Mouse (Mus musculus) frontal cortex, postnatal 36 days (tissue): Measurements from ENCODE around the gene Fgfr2.

Experiments
- DNase-seq, 2 experiments: peaks; one replicate each; pipeline ENCODE4 v3.0.0; 2022; ENCODE audit warnings: low spot score in 2 of 2

Fgfr2 gene

GRCm38 (mm10) chr7:130823992-130824391 is 2299.2 kb downstream of the Fgfr2 start:
- no peak for DNase-seq

GRCm38 (mm10) chr7:130819624-130820023 is 2303.5 kb downstream of the Fgfr2 start:
- peak in 1 of 2 experiments; percentile 36 for DNase-seq

DNA sequence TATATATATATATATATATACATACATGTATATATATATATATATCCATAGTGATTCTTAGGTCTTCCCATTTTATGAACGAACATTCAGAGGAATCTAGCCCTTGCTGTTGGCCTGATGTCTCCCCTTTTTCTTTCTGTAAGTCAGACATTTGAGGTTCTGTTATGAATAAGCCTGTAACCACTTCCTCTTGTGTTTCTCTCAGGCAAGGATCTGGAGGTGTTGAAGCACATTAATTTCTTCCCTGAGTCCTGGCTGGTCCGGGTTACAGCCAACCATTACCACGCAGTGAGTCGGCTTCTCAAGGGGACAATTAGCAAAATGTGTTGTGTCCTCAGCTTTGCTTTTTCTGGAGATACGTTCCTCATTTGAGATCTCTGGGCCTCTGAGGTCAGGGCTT is 2304.3 kb downstream of the Fgfr2 start:
- no peak for DNase-seq

DNA sequence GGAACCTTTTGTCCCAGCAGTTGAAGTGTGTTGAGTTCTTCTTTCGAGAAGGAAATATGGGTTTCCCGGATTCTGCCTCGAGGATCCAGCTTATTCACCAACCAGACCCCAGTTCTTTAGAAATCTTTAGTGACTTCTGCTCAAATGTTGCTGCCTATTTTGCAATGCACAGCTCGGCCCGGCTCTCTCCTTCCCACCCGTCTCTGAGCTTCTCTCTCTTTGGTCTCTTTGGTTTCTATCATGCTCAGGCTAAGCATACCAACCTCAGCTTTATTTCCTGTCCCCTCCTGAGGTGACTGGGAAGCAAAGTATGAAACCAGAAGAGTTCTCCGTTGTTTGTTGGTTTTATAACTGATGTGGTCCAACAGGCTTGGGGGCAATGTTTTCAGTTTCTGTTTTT is 2306.9 kb downstream of the Fgfr2 start:
- no peak for DNase-seq

- DNase-seq: peak; percentile 51 to 67
These were observed 2307.5 kb downstream of the Fgfr2 start for GRCm38 (mm10) chr7:130815601-130816000.

- no peak for DNase-seq
These were observed 2310.7 kb downstream of the Fgfr2 start for GRCm38 (mm10) chr7:130812407-130812806.

DNA sequence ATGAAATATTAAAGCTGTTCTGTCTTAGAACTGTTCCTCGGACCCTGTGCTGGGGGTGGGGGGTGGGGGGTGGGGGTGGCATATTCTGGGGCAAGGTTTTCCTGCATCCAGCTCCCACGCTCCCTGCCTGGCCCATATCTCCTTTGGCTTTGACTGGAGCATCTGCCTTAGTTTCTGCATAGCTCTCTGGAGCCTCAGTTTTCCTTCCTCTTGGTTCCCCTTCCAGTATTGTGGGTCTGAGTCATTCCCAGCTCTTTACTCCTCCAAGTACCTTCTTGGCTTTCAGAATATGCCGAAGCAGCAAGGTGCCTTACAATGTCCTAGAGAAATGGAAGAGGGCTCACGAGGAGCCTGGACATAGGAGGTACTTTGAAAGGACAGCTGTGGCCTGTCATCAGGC is 2312.9 kb downstream of the Fgfr2 start:
- DNase-seq: no peak

DNA sequence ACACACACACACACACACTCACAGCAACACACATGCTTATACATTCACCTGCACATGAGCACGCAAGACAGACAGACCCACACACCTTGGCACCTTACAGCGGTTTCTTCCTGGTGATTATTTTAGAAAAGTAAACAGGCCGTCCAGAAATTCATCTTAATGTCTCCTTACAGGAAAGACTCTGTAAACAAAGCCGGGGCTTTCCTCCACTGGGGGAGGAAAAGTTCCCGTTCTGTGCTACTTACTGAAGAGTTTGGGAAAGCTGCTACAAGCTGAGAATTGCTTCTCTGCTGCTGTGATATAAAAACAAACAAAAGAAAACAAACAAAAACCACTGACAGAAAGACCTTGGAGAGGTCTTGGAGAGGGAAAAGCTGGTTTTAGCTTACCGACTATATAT is 2314.5 kb downstream of the Fgfr2 start:
- no peak for DNase-seq

GRCm38 (mm10) chr7:130807749-130808148 is 2315.4 kb downstream of the Fgfr2 start:
- DNase-seq: peak; percentile 67 to 73

GRCm38 (mm10) chr7:130804991-130805390 is 2318.2 kb downstream of the Fgfr2 start:
- no peak for DNase-seq

- DNase-seq: no peak
These were observed 2319.8 kb downstream of the Fgfr2 start for GRCm38 (mm10) chr7:130803251-130803825.

- no peak for DNase-seq
These were observed 2321.3 kb downstream of the Fgfr2 start for GRCm38 (mm10) chr7:130801811-130802210.

DNA sequence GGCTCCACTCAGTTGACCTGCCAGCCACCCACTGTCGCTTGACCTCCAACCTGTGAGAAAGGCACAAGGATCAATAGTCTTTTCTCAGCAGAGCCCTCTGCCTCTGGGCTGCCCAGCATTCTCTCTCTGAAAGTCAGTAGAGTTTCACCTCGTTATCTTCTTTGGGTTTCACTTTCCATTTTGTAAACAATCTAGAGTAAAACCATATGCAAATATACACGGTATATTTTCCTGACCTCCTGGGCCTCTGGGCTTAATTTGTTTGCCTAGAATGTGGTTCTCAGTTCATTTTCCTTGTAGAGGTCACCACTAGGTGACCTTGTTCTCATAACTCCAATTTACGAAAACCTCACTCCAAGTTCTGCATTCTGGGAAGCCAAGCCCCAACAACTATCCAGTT is 2322.5 kb downstream of the Fgfr2 start:
- DNase-seq: no peak

GRCm38 (mm10) chr7:130799418-130799817 is 2323.7 kb downstream of the Fgfr2 start:
- DNase-seq: no peak

DNA sequence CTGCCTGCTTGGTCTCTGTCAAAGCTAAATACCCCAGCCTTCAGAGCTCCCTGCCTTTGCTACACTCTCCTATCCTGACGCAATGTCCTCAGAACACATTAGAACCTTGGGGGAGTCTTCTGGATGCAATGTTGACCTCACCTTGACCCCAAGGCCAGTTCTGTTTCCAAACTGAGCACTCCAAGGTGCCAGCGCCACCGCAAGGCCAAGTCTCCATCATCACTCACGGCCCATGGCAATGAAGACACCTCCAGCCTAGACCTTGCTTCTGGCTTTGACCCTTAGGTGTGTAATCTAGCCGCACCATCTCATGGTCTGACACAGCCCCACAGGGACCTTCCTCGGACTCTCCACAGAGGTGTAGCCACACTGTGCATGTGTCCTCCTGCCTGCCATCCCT is 2325.6 kb downstream of the Fgfr2 start:
- no peak for DNase-seq

GRCm38 (mm10) chr7:130796786-130797185 is 2326.4 kb downstream of the Fgfr2 start:
- DNase-seq: no peak

GRCm38 (mm10) chr7:130793671-130794070 is 2329.5 kb downstream of the Fgfr2 start:
- DNase-seq: no peak

GRCm38 (mm10) chr7:130789456-130789855 is 2333.7 kb downstream of the Fgfr2 start:
- no peak for DNase-seq

DNA sequence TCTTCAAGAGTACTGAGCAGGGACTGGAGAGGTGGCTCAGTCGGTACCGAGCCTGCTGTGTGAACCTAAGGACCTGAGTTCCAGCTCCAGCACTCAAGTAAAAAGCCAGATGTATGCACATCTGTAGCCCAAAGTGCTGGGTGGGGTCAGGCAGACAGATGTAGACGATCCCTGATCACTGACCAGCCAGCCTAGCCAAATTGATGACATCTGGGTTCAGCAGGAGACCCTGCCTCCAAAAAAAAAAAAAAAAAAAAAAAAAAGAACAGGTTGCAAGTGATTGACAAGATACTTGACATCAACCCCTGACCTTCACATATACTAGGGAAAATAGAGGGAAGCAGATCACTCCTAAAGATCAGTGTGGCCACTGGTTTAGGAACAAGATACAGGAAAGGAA is 2334.2 kb downstream of the Fgfr2 start:
- no peak for DNase-seq

- no peak for DNase-seq
These were observed 2335.6 kb downstream of the Fgfr2 start for GRCm38 (mm10) chr7:130787537-130787936.

DNA sequence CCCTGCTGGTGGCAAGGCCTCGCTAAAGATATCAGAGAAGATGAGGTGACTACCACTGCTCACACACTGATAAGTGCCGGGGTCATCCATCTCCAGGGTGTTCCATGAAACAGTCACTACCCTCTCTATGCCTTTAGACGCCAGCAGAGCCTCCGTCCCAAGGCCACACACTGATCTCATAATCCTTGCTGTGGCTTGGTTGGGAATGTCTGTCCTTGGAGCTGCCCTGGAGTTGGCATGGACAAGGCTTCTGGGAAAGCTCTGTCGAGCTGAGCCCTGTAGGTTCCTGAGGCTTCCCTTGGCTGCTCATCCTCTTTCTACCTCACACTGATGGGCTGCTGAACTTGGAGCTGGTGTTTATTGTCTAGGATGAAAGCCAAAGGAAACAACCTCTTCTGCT is 2336.4 kb downstream of the Fgfr2 start:
- DNase-seq: no peak

DNA sequence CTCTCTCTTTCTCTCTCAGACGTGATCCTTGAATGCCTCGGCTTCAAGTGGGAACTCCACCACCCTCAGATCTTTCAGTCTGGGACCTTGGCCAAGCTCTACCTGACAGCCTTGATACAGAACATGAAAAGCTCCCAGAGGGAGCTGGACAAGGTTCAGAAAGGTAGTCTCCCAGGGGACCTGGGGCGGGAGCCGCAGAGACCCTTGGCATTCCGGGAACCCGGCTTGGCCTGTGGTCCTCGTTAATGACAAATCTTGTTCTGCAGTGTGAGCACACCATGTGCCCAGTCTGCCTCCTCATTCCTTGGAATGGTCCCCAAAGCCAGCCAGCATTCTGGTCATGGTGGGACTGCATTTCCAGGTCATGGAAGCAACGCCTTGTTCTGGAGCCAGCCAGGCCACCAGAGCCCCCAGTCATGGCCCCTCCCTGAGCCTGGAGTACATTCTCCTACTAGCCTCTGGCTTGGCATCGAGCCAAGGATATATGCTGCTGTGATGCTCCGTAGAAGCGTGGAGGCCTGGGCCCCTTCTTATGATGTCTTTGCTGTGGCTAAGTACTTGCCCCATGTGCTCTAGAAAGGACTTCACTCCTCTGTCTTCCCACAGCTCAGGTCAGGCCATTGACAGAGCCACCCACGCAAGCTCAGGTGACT is 2337.1 kb downstream of the Fgfr2 start:
- DNase-seq: no peak

DNA sequence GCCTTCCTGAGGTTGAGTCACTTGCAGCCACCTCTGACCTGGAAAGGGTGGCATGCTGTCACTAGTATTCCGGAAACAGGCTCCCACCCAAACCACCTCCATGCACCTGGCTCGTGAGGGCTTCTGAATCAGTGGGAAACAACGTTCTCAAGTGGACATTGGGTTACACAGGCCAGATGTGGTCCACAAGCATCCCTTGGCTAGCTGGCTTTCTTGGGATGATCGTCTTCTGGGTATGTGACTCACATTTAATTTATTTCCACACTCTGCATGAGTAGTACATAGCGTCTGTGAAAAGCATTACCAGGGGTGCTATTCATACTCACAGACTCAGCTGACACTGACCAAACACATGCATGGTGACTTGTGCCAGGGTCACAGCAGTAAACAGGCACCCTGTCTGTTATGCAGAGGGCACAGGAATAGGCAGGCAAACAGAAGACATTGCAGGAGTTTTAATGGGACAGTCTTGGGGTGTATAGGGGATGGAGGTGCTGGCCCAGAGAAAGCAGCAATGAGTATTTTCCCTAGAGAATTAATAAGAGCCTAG is 2340.6 kb downstream of the Fgfr2 start:
- DNase-seq: no peak
